Mouse (Mus musculus) megakaryocyte, embryonic 14.5 days (primary cell): ENCODE measurements around the gene 4930524B15Rik. TPM values are rescaled to one million over a fixed set of nuclear protein-coding genes. Genes with fewer than 3 reads are reported as not detected.

Source experiments
- H3K27me3 ChIP-seq: replicated peaks from 2 replicates; pipeline ENCODE3; 2012; ENCODE audit warnings: inconsistent platforms
- H3K36me3 ChIP-seq: replicated peaks from 2 replicates; pipeline ENCODE3; 2012; ENCODE audit warnings: low read length, inconsistent platforms, mixed read lengths
- H3K4me1 ChIP-seq: 2 replicates; pipeline ENCODE4 v1.6.1; 2012; ENCODE audit warnings: inconsistent platforms
- H3K4me3 ChIP-seq: replicated peaks from 2 replicates; pipeline ENCODE3; 2012; ENCODE audit warnings: moderate library complexity, mild to moderate bottlenecking, inconsistent platforms
- H3K9me3 ChIP-seq: 2 replicates; pipeline ENCODE4 v1.6.1; 2012; ENCODE audit warnings: inconsistent platforms
- FLI1 ChIP-seq: IDR thresholded peaks from 2 replicates; pipeline ENCODE4 v1.6.1; 2012; ENCODE audit warnings: low read length, inconsistent platforms, mixed read lengths
- GATA1 ChIP-seq: IDR thresholded peaks from 3 replicates; pipeline ENCODE4 v1.6.1; 2012; ENCODE audit warnings: mixed read lengths, low read length, inconsistent platforms, borderline replicate concordance
- polyA plus RNA-seq: library from polyadenylated mRNA; stranded (reverse); fragments of >175 nt; gene quantifications from 2 replicates; pipeline ENCODE4 v1.2.3, GENCODE M21; 2012; ENCODE audit warnings: low replicate concordance; ENCODE audit not compliant: insufficient read depth

The 4930524B15Rik gene
- polyA plus RNA-seq: 0.17 TPM in 1 of 2 replicates, not detected in the other

GRCm38 (mm10) chr11:31965256-31966134 is at the start of gene 4930524B15Rik:
Gene 4930524B15Rik, plus strand, starts transcription at chr11:31965592.
- Histone ChIP-seq H3K27me3 (no peaks in the 10 kb centered on the region), H3K4me3 (no peak within 1 kb of the TSS), H3K36me3 (no peaks in the 10 kb centered on the region), H3K9me3 (peaks cover 6% of the 10 kb centered on the region), H3K4me1 (peaks cover 11% of the 10 kb centered on the region)
- TF ChIP-seq GATA1: no peak
- no peak for TF ChIP-seq FLI1

DNA sequence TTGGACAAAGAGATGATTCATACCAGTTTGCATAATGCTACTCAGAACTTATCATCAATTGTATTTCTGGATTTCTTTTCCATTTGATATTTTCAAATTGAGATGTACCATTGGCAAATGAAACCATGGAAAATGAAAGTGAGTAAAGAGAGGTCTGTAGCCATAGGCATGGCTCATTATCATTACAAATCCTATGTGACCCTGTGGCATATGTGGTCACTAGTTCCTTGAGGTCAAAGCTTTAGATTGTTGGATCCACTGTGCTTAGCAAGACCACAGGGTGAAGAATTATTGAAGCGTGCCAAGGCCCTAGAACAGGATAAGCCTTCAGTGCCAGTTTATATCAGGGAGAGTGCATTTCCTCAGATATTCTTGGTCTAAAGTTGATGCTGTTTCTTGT is 47.6 kb upstream of the 4930524B15Rik start:
- TF ChIP-seq GATA1: no peak
- no peak for TF ChIP-seq FLI1
- no peaks in the 10 kb centered on the region for H3K9me3 ChIP-seq
- peaks cover 86% of the 10 kb centered on the region for H3K36me3 ChIP-seq
- no peaks in the 10 kb centered on the region for H3K27me3 ChIP-seq
- H3K4me1 ChIP-seq: peaks cover 36% of the 10 kb centered on the region
- peak overlapping the region; percentile 14 for H3K4me3 ChIP-seq

GRCm38 (mm10) chr11:31930051-31930450 is 35.3 kb upstream of the 4930524B15Rik start:
- peaks cover 96% of the 10 kb centered on the region for H3K36me3 ChIP-seq
- no peak overlapping the region for H3K4me3 ChIP-seq
- H3K4me1 ChIP-seq: peaks cover 2% of the 10 kb centered on the region; the same call in 1 of the 2 replicates
- no peaks in the 10 kb centered on the region for H3K27me3 ChIP-seq
- TF ChIP-seq FLI1 (no peak), GATA1 (no peak)
- H3K9me3 ChIP-seq: no peaks in the 10 kb centered on the region

GRCm38 (mm10) chr11:31935652-31936051 is 29.7 kb upstream of the 4930524B15Rik start:
- TF ChIP-seq GATA1 (no peak), FLI1 (no peak)
- Histone ChIP-seq H3K27me3 (no peaks in the 10 kb centered on the region), H3K36me3 (peaks cover 63% of the 10 kb centered on the region), H3K4me3 (no peak overlapping the region), H3K4me1 (no peaks in the 10 kb centered on the region), H3K9me3 (no peaks in the 10 kb centered on the region)

GRCm38 (mm10) chr11:31936910-31937525 is 28.4 kb upstream of the 4930524B15Rik start:
- Histone ChIP-seq H3K36me3 (peaks cover 49% of the 10 kb centered on the region), H3K27me3 (no peaks in the 10 kb centered on the region), H3K9me3 (no peaks in the 10 kb centered on the region), H3K4me3 (no peak overlapping the region), H3K4me1 (0 out of 2 replicates have a peak, but pooled peaks cover 2% of the 10 kb centered on the region)
- TF ChIP-seq FLI1: no peak
- no peak for TF ChIP-seq GATA1

- no peak for TF ChIP-seq GATA1
- TF ChIP-seq FLI1: no peak
Observed at GRCm38 (mm10) chr11:31940898-31941639, 24.3 kb upstream of the 4930524B15Rik start.

GRCm38 (mm10) chr11:31941640-31942638 is 23.5 kb upstream of the 4930524B15Rik start:
- H3K9me3 ChIP-seq: peaks cover 5% of the 10 kb centered on the region; the same call in 1 of the 2 replicates
- H3K36me3 ChIP-seq: peaks cover 6% of the 10 kb centered on the region
- H3K27me3 ChIP-seq: no peaks in the 10 kb centered on the region
- no peak overlapping the region for H3K4me3 ChIP-seq
- peaks cover 26% of the 10 kb centered on the region for H3K4me1 ChIP-seq
- TF ChIP-seq GATA1 (no peak), FLI1 (no peak)

More at GRCm38 (mm10) chr11:31940898-31941639, 24.3 kb upstream of the 4930524B15Rik start:
- H3K4me3 ChIP-seq: no peak overlapping the region
- no peaks in the 10 kb centered on the region for H3K27me3 ChIP-seq
- peaks cover 5% of the 10 kb centered on the region; the same call in 1 of the 2 replicates for H3K9me3 ChIP-seq
- peaks cover 15% of the 10 kb centered on the region for H3K36me3 ChIP-seq
- peaks cover 25% of the 10 kb centered on the region for H3K4me1 ChIP-seq

- H3K4me1 ChIP-seq: peaks cover 58% of the 10 kb centered on the region
- TF ChIP-seq GATA1 (no peak), FLI1 (no peak)
- peaks cover 2% of the 10 kb centered on the region for H3K27me3 ChIP-seq
- peaks cover 5% of the 10 kb centered on the region; the same call in 1 of the 2 replicates for H3K9me3 ChIP-seq
- H3K4me3 ChIP-seq: no peak overlapping the region
- H3K36me3 ChIP-seq: no peaks in the 10 kb centered on the region
Observed at GRCm38 (mm10) chr11:31945471-31945870, 19.9 kb upstream of the 4930524B15Rik start.
